Mouse (Mus musculus) skeletal muscle tissue, postnatal 0 days (tissue): ENCODE results near the gene Gm3488. TPM values are rescaled to one million over a fixed set of nuclear protein-coding genes. Genes with fewer than 3 reads are reported as not detected.

ENCODE experiments used
- polyA plus RNA-seq: library from polyadenylated mRNA; unstranded; fragments of >200 nt; fragmentation: Nextera tagmentation; extraction: Ambion mirVana; gene quantifications from 2 replicates; pipeline ENCODE4 v1.2.1, GENCODE M21; 2015

Gm3488 gene
- 0.48 and 0.92 TPM in 2 replicates for polyA plus RNA-seq

GRCm38 (mm10) chr14:5501374-5501773 lies at the start of gene Gm3488:
Gene Gm3488 (plus strand): TSS chr14:5501674.

GRCm38 (mm10) chr14:5455367-5455766 lies 46.1 kb upstream of the Gm3488 start, which contains the start of gene Gm3194:
Gene Gm3194 (minus strand): TSS chr14:5455467.

GRCm38 (mm10) chr14:5477730-5478129 lies 23.7 kb upstream of the Gm3488 start, which contains the start of gene Gm8246:
Gene Gm8246 (minus strand): TSS chr14:5477830.

GRCm38 (mm10) chr14:5483907-5484306 lies 17.6 kb upstream of the Gm3488 start, which contains the start of gene Gm3187:
Gene Gm3187 (plus strand): TSS chr14:5484207.

GRCm38 (mm10) chr14:5538196-5538595 lies 36.7 kb downstream of the Gm3488 start, which contains the start of gene Gm3532:
Gene Gm3532 (plus strand): TSS chr14:5538496.

Other genes starting within 250 kb of the Gm3488 start
- gene Gm3526, start 241.1 kb upstream of the Gm3488 start, polyA plus RNA-seq: not detected in 2 replicates
- gene Gm3542, start 166.7 kb upstream of the Gm3488 start, polyA plus RNA-seq: not detected in 2 replicates
- 0.27 TPM in 1 of 2 replicates, not detected in the other for gene Gm3500, start 112.6 kb upstream of the Gm3488 start, polyA plus RNA-seq
- 0.49 and 0.60 TPM in 2 replicates for gene Gm3194, start 46.2 kb upstream of the Gm3488 start, polyA plus RNA-seq
- not detected in 2 replicates for gene Gm8246, start 23.8 kb upstream of the Gm3488 start, polyA plus RNA-seq
- not detected in 2 replicates for gene Gm3187, start 17.5 kb upstream of the Gm3488 start, polyA plus RNA-seq
- not detected in 2 replicates for gene Gm3532, start 36.8 kb downstream of the Gm3488 start, polyA plus RNA-seq
- not detected in 2 replicates for gene Gm8265, start 131.4 kb downstream of the Gm3488 start, polyA plus RNA-seq
- not detected in 2 replicates for gene Gm9603, start 185.8 kb downstream of the Gm3488 start, polyA plus RNA-seq
- 0.29 TPM in 1 of 2 replicates, not detected in the other for gene Gm3373, start 239.9 kb downstream of the Gm3488 start, polyA plus RNA-seq